Mouse (Mus musculus) limb, embryonic 12.5 days (tissue): Measurements from ENCODE around the gene Gnat2. TPM values are rescaled to one million over a fixed set of nuclear protein-coding genes. Genes with fewer than 3 reads are reported as not detected.

Experiments used
- ATAC-seq: fragments of 200-750 bp; cut with Nextera tagmentation; 2 replicates; pipeline ENCODE4 v1.8.0; 2017; ENCODE audit warnings: low read depth, moderate TSS enrichment; ENCODE audit not compliant: insufficient number of reproducible peaks, insufficient read depth, low FRiP score, low TSS enrichment
- H3K27ac ChIP-seq: fragments of 300-500 bp; sonication (generic); 2 replicates; pipeline ENCODE4 v1.5.1; 2016; ENCODE audit warnings: mild to moderate bottlenecking, moderate library complexity
- H3K27me3 ChIP-seq: fragments of 300-500 bp; sonication (generic); 2 replicates; pipeline ENCODE4 v1.6.1; 2016; ENCODE audit warnings: mild to moderate bottlenecking, moderate library complexity
- H3K36me3 ChIP-seq: fragments of 300-500 bp; sonication (generic); 2 replicates; pipeline ENCODE4 v1.6.1; 2016; ENCODE audit warnings: mild to moderate bottlenecking, moderate library complexity
- H3K4me1 ChIP-seq: fragments of 300-500 bp; sonication (generic); replicated peaks from 2 replicates; pipeline ENCODE4 v1.6.1; 2016
- H3K4me2 ChIP-seq: fragments of 300-500 bp; sonication (generic); 2 replicates; pipeline ENCODE4 v1.6.1; 2016; ENCODE audit warnings: mild to moderate bottlenecking, moderate library complexity
- H3K4me3 ChIP-seq: fragments of 300-500 bp; sonication (generic); replicated peaks from 2 replicates; pipeline ENCODE4 v1.5.1; 2016; ENCODE audit warnings: mild to moderate bottlenecking
- H3K9ac ChIP-seq: fragments of 300-500 bp; sonication (generic); replicated peaks from 2 replicates; pipeline ENCODE4 v1.6.1; 2016; ENCODE audit warnings: mild to moderate bottlenecking, moderate library complexity
- H3K9me3 ChIP-seq: fragments of 300-500 bp; sonication (generic); 2 replicates; pipeline ENCODE4 v1.6.1; 2016; ENCODE audit warnings: mild to moderate bottlenecking, moderate library complexity
- WGBS: fragments of 180-500 bp; shearing (Covaris S2); methylation state at CpG from one replicate; pipeline ENCODE4 v1.1.7; 2016; 5-methylcytosine and 5-hydroxymethylcytosine counted together
- polyA plus RNA-seq: library from polyadenylated mRNA; unstranded; fragments of >200 nt; fragmentation: Nextera tagmentation; extraction: Ambion mirVana; gene quantifications from 2 replicates; pipeline ENCODE4 v1.2.1, GENCODE M21; 2016

Gene Gnat2
- polyA plus RNA-seq, 1 experiment from 2014 or later = 0.55 TPM

- WGBS = 85% methylated on average over 10 of the region's 10 CpGs
These were observed 4.1 kb downstream of the Gnat2 start for GRCm38 (mm10) chr3:108096726-108097125.

DNA sequence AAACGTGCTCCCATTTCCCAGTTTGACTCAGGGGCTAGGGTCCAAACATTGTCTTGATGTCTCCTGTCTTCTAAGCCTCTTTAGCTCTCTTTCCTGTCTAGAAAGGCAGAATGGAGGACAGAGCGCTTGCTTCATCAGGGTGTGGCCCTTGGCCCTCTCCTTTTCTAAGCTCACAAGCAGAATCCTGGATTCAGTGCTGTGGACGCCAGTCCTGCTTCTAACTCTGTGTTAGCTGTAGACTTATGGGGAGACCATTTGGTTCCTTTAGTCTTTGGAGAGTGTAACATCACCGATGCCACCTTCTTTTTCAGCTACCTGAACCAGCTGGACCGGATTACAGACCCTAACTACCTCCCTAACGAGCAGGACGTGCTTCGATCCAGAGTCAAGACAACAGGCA lies 5.1 kb downstream of the Gnat2 start:
- H3K9ac ChIP-seq = no peak overlapping the region
- no peaks in the 10 kb centered on the region for H3K36me3 ChIP-seq
- no peak overlapping the region for H3K4me3 ChIP-seq
- no peaks in the 10 kb centered on the region for H3K9me3 ChIP-seq
- ATAC-seq = no peak
- H3K27me3 ChIP-seq = no peaks in the 10 kb centered on the region
- WGBS = 72% methylated on average over 8 of the region's 8 CpGs
- H3K27ac ChIP-seq = no peak overlapping the region
- no peaks in the 10 kb centered on the region for H3K4me1 ChIP-seq
- H3K4me2 ChIP-seq = no peak overlapping the region

More at GRCm38 (mm10) chr3:108096726-108097125, 4.1 kb downstream of the Gnat2 start:
- Histone ChIP-seq H3K4me2 (no peak overlapping the region), H3K36me3 (no peaks in the 10 kb centered on the region), H3K4me1 (no peaks in the 10 kb centered on the region), H3K4me3 (no peak overlapping the region), H3K9me3 (no peaks in the 10 kb centered on the region), H3K9ac (no peak overlapping the region), H3K27ac (no peak overlapping the region), H3K27me3 (no peaks in the 10 kb centered on the region)
- ATAC-seq = no peak

- Histone ChIP-seq H3K4me2 (no peak overlapping the region), H3K4me3 (no peak overlapping the region), H3K9me3 (no peaks in the 10 kb centered on the region), H3K27ac (no peak overlapping the region), H3K27me3 (no peaks in the 10 kb centered on the region), H3K36me3 (no peaks in the 10 kb centered on the region), H3K4me1 (no peaks in the 10 kb centered on the region), H3K9ac (no peak overlapping the region)
- no peak for ATAC-seq
- WGBS = 72% methylated on average over 6 of the region's 6 CpGs
These were observed 5.7 kb downstream of the Gnat2 start for GRCm38 (mm10) chr3:108098316-108098715.

DNA sequence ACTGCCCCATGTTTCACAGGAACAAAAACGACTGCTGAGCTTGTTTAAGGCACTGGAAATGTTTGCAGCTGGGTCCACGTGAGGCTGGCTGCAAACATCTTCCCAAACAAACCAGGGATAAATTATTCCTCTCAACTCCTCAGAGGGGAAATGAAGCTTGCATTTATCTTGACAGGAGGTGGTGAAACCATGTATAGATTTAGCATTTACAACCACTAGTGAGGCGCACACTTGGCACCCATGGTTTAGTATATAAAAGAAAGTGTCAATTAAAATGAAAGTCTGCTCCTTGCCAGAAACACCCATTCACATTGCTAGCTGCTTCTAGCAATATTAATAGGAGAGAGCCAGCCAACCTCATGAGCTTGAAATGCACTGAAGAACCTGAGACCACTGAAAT lies 9.0 kb downstream of the Gnat2 start:
- no peaks in the 10 kb centered on the region for H3K27me3 ChIP-seq
- H3K36me3 ChIP-seq = peaks cover 21% of the 10 kb centered on the region
- no peaks in the 10 kb centered on the region for H3K4me1 ChIP-seq
- H3K9me3 ChIP-seq = no peaks in the 10 kb centered on the region
- WGBS = 63% methylated on average over 3 of the region's 3 CpGs
- no peak overlapping the region for H3K27ac ChIP-seq
- no peak overlapping the region for H3K9ac ChIP-seq
- no peak for ATAC-seq
- no peak overlapping the region for H3K4me2 ChIP-seq
- no peak overlapping the region for H3K4me3 ChIP-seq

DNA sequence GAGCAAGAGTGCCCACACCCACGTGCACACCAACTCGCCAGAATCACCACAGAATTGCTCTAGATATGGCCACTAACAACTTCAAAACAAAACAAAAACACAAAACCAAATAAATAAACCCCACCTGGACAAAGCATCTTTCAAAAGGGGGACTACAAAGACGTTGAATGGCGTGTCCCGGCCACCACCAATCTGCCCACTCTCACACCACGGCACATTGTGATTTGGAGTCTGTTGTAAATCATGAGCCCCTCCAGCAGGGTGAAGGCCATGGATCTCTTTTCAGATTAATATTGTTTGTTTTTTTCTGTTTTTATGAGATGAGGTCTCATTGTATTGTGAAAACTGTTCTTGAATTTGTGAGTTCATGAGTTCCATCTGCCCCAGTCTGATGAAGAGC lies 9.5 kb downstream of the Gnat2 start:
- Histone ChIP-seq H3K4me1 (no peaks in the 10 kb centered on the region), H3K36me3 (peaks cover 21% of the 10 kb centered on the region), H3K4me3 (no peak overlapping the region), H3K4me2 (no peak overlapping the region), H3K27me3 (no peaks in the 10 kb centered on the region), H3K27ac (no peak overlapping the region), H3K9me3 (no peaks in the 10 kb centered on the region), H3K9ac (no peak overlapping the region)
- WGBS = 92% methylated on average over 6 of the region's 6 CpGs
- no peak for ATAC-seq

DNA sequence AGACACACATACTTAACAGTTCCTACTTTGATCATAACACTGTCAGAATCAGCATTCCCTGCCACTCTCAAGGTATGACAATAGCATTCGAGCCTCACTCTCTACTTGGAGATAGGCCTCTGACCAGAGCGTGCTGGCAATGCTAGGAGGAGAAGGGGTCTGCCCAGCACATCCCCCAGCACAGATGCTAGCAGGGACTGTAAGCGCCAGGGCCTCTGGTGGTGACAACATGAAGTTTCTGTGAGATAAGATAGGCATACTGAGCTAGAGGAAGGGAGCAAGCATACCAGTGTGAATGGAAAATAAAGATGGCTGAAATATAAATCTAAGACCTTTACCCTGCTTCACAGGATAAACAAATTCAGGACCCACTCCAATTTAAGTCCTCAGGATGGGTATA lies 12.7 kb downstream of the Gnat2 start:
- 88% methylated on average over 3 of the region's 3 CpGs for WGBS
- no peak for ATAC-seq
- no peak overlapping the region for H3K4me3 ChIP-seq
- H3K27ac ChIP-seq = no peak overlapping the region
- no peaks in the 10 kb centered on the region for H3K27me3 ChIP-seq
- no peaks in the 10 kb centered on the region for H3K9me3 ChIP-seq
- H3K4me1 ChIP-seq = no peaks in the 10 kb centered on the region
- no peak overlapping the region for H3K9ac ChIP-seq
- H3K36me3 ChIP-seq = peaks cover 49% of the 10 kb centered on the region
- H3K4me2 ChIP-seq = no peak overlapping the region

DNA sequence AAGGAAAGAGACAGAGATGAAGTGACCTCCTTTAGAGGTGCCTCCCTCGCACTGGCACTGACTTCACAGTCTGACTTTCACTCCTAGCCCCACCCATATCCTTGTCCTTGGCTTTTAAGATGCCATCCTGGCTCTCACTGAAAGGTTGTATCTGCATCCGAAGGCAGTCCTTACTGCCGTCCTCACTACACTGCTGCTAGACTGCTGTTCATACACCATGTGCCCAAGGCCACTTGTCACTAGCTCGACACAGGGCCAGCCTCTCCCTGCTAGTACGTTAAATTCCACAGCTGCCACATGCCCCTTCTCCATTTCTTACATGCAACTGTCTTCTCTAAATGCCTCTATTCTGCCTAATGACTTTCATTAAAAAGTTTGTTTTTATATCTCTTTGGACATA lies 18.7 kb downstream of the Gnat2 start:
- Histone ChIP-seq H3K9me3 (no peaks in the 10 kb centered on the region), H3K27ac (no peak overlapping the region), H3K4me3 (no peak overlapping the region), H3K4me2 (no peak overlapping the region), H3K9ac (no peak overlapping the region), H3K4me1 (no peaks in the 10 kb centered on the region), H3K27me3 (no peaks in the 10 kb centered on the region), H3K36me3 (peaks cover 80% of the 10 kb centered on the region)
- WGBS = 88% methylated on average over 5 of the region's 5 CpGs
- ATAC-seq = no peak

GRCm38 (mm10) chr3:108112246-108112645 lies 19.7 kb downstream of the Gnat2 start:
- Histone ChIP-seq H3K4me2 (no peak overlapping the region), H3K9me3 (no peaks in the 10 kb centered on the region), H3K4me1 (no peaks in the 10 kb centered on the region), H3K4me3 (no peak overlapping the region), H3K27me3 (no peaks in the 10 kb centered on the region), H3K27ac (no peak overlapping the region), H3K9ac (no peak overlapping the region), H3K36me3 (peaks cover 83% of the 10 kb centered on the region)
- WGBS = 90% methylated on average over 7 of the region's 7 CpGs
- ATAC-seq = no peak

- no peaks in the 10 kb centered on the region for H3K27me3 ChIP-seq
- peaks cover 85% of the 10 kb centered on the region for H3K36me3 ChIP-seq
- no peaks in the 10 kb centered on the region for H3K4me1 ChIP-seq
- H3K27ac ChIP-seq = no peak overlapping the region
- no peak overlapping the region for H3K9ac ChIP-seq
- WGBS = 93% methylated on average over 4 of the region's 4 CpGs
- no peak for ATAC-seq
- H3K4me2 ChIP-seq = no peak overlapping the region
- no peak overlapping the region for H3K4me3 ChIP-seq
- no peaks in the 10 kb centered on the region for H3K9me3 ChIP-seq
These were observed 20.1 kb downstream of the Gnat2 start for GRCm38 (mm10) chr3:108112666-108113065.

- no peak overlapping the region for H3K4me3 ChIP-seq
- no peaks in the 10 kb centered on the region for H3K9me3 ChIP-seq
- H3K27me3 ChIP-seq = no peaks in the 10 kb centered on the region
- H3K27ac ChIP-seq = no peak overlapping the region
- WGBS = 95% methylated on average over 7 of the region's 7 CpGs
- H3K36me3 ChIP-seq = peaks cover 85% of the 10 kb centered on the region
- H3K4me1 ChIP-seq = no peaks in the 10 kb centered on the region
- no peak overlapping the region for H3K4me2 ChIP-seq
- no peak overlapping the region for H3K9ac ChIP-seq
- no peak for ATAC-seq
These were observed 21.2 kb downstream of the Gnat2 start for GRCm38 (mm10) chr3:108113591-108114289.

- 91% methylated on average over 6 of the region's 6 CpGs for WGBS
- no peak for ATAC-seq
- Histone ChIP-seq H3K4me1 (no peaks in the 10 kb centered on the region), H3K9me3 (no peaks in the 10 kb centered on the region), H3K27me3 (no peaks in the 10 kb centered on the region), H3K27ac (no peak overlapping the region), H3K4me2 (no peak overlapping the region), H3K4me3 (no peak overlapping the region), H3K9ac (no peak overlapping the region), H3K36me3 (peaks cover 80% of the 10 kb centered on the region)
These were observed 24.9 kb downstream of the Gnat2 start for GRCm38 (mm10) chr3:108117465-108117864.

- Histone ChIP-seq H3K36me3 (peaks cover 62% of the 10 kb centered on the region), H3K9ac (no peak overlapping the region), H3K27ac (no peak overlapping the region), H3K4me2 (no peak overlapping the region), H3K4me1 (no peaks in the 10 kb centered on the region), H3K9me3 (no peaks in the 10 kb centered on the region), H3K4me3 (no peak overlapping the region), H3K27me3 (no peaks in the 10 kb centered on the region)
- WGBS = 86% methylated on average over 3 of the region's 3 CpGs
- ATAC-seq = no peak
These were observed 28.5 kb downstream of the Gnat2 start for GRCm38 (mm10) chr3:108121101-108121500.
